Mouse (Mus musculus): ENCODE measurements at regions not wholly inside any gene's neighbourhood (a gene's known extent, or its start where the extent isn't known, plus 50 kb on each side); places are given as distances from the start of the nearest gene placed in this dataset.

DNA sequence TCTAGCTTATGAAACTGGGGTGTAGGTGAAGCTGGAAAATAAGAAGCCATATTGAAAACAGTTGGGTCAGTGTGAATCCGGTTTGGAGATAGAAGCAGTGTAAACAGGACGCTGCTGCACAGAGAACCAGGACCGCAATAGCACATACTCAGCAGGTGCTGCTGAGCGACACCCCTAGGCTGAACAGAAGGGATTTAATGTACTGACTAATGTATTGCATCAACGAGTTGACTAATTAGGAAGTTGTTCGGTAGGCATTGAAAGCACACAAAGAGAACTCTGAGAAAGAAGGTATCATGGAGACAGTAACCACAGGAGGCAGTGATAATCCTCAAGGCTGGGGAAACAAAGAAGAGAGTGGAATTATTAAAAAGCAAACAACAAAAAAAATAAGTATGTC is 111.4 kb upstream of the Med14 start:
- TF ChIP-seq CTCF (conservative IDR thresholded peaks at IDR 0.05; ENCODE audit: insufficient read depth, insufficient read length, low read depth, low read length) (no peak), POLR2A (IDR thresholded peaks at IDR 0.05; ENCODE audit: low read depth, low read length) (no peak)

Measured in kidney, adult 2 months (tissue).